Mouse (Mus musculus) CH12F3 (cell line): Measurements from ENCODE around the gene Npvf.

ENCODE experiments used
- in situ Hi-C: fragments of 300-500 bp; cut with MboI; formaldehyde crosslinking; loops from 2 replicates; pipeline ENCODE4 v1.14.3; 2020; ENCODE audit warnings: low sequenced_read_pairs

Gene Npvf

GRCm38 (mm10) chr6:50654356-50654755 lies at the start of gene Npvf:
TSS of gene Npvf (minus strand) at chr6:50654439.
- in situ Hi-C loops: no loop called here

DNA sequence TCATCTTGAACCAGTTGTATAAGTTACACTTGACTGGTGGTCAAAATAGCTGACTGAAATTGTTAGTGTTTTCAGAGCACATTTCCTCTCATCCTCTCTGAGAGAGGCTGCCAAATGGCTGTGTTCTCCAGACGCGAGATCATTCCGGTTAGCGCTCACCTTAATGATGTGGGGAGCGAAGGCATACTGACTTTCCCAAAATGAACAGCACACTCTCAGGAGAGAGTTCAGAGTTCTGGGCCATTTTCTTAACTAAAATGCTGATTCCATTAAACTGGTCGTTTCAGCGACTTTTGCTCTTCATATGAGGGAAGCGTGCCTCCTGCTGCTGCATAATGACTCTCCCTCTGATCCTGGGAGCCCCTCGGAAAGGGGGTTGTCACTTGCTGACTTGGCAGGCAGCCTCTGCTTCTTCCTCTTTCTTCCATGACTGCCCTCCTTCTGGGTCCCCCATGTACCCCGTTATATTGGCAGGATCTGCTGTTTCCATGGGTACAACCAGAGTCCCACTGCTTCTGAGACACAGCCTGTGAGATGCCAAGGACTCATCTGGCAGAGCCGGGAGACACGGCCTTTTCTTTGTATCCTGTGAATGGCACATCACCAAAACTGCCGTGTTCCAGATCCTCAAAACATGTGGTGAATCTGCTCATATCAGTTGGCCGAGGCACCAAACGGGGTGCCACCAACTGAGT lies 35.0 kb upstream of the Npvf start:
- in situ Hi-C loops: loop anchor here (25.0 kb wide), 1 partner anchor 473 kb away; no protein-coding TSS in a partner anchor

- in situ Hi-C loops: loop anchor here (25.0 kb wide), 1 partner anchor 477 kb away; no protein-coding TSS in a partner anchor
These were observed 30.6 kb upstream of the Npvf start for GRCm38 (mm10) chr6:50684646-50685415.

- in situ Hi-C loops: loop anchor here (25.0 kb wide), 1 partner anchor 481 kb away; no protein-coding TSS in a partner anchor
These were observed 27.3 kb upstream of the Npvf start for GRCm38 (mm10) chr6:50681491-50681890.

- in situ Hi-C loops: loop anchor here (25.0 kb wide), 1 partner anchor 482 kb away; no protein-coding TSS in a partner anchor
These were observed 26.3 kb upstream of the Npvf start for GRCm38 (mm10) chr6:50680224-50681215.

- in situ Hi-C loops: loop anchor here (5.0 to 25.0 kb wide), 3 partner anchors 128 to 483 kb away; no protein-coding TSS in a partner anchor
These were observed 25.2 kb upstream of the Npvf start for GRCm38 (mm10) chr6:50679486-50679828.

DNA sequence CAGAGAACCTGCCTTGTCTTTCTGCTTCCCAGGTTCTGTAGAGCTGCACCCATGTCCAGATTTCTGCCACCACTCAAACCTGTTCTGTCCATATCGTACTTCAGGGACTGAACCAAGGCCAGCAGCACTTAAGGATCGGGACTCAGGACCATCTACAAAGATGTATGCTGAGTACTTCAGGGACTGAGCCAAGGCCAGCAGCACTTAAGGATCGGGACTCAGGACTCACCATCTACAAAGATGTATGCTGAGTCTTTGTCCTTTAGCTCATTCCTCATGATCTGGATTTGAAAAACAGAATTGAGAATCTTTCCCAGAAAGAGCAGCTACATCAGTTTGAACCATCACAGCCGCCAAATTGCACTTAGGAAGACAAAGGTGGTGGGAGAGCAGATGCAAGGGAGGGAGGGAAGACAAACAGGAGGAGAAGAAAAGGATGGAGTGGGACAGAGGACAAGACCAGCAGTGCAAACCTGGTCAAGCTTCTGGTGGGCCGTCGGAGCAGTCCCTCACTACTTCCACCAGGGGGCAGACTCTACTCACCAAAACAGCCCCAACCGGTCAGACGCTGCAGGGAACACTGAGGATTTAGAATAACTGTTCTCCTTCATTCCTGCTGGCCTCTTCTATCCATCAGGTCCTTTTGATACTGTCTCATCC lies 24.7 kb upstream of the Npvf start:
- in situ Hi-C loops: loop anchor here (5.0 to 25.0 kb wide), 3 partner anchors 128 to 483 kb away; no protein-coding TSS in a partner anchor

DNA sequence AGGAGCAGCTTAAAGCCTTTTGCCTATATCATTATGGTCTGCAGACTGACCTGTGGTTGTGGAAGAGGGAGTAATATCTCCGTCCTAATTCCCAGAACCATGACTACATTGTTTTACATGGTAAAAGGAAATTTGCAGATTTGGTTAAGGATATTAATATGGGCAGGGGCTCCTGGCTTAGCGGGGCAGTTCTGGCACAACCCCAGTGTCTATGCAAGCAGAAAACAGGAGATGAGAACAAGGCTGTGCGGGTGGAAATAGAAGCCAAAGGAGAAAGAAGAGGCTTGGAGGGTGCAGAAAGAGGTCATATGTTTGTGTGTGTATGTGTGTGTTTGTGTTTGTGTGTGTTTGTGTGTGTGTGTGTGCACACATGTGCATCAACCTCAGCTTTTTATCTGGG lies 17.0 kb upstream of the Npvf start:
- in situ Hi-C loops: no loop called here

GRCm38 (mm10) chr6:50666937-50667336 lies 12.7 kb upstream of the Npvf start:
- in situ Hi-C loops: no loop called here

DNA sequence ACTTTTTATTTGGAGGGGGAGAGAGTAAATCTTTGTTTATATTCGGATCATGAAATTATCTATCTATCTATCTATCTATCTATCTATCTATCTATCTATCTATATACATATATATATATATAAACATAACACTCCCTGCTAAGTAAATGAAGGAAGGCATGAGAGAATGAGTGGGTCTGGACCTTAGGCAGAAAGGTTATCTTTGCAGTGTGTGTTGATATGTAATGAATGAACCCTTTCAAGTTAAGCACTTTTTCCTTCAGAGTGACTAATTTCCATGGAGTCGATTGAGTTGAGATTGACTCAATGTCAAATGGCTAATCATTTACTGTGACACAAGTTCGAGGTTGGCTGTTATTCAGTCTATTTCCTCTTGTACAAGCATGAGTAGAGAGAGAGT lies 10.8 kb upstream of the Npvf start:
- in situ Hi-C loops: no loop called here

DNA sequence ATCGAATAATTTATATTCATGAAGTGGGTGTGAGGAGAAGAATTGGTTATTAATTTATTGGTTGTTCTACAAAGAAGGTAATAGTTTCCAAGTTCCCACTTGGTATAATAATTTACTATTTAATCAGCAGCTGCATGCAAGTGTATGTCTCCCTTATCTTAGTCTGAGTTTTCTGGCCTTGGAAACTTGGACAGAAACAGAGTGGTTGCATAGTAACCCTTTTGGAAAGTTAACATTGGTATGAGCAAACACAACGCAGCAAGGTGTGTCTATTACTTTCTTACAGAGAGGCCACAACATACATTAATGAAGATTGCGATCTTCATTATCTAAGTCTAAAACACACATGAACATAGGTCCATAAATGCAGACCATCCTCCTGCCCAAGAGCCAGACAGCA lies 10.0 kb upstream of the Npvf start:
- in situ Hi-C loops: no loop called here

DNA sequence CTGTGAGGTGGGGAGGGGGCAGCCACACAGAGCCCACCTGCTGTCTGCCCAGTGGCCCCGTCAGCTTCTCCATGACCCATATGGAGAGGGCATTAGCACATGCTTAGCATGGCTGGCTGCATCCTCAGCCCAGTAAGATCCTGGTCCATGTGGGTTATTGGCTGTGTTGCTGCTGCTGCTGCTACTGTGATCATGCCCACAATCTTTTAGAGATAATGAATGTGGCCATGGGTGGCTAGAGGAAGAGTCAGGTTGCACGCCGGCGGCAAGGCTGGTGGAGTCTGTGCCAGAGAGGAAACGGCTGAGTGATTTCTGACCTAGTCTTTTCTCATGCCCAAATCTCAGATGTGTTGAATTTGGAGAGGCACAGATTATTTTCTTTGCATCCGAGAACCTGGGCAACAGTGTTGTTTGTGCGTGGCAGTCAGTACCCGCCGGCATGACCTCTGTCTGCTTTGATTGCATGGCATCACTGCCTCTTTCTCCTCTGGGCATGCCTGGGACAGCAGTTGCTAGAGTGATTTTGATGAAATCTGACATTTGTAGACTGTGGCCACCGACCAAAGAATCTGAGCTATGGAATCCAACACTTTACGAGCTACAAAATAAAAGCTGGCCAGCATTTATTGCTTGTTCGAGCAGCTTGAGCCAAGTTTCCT lies 8.8 kb upstream of the Npvf start:
- in situ Hi-C loops: no loop called here

DNA sequence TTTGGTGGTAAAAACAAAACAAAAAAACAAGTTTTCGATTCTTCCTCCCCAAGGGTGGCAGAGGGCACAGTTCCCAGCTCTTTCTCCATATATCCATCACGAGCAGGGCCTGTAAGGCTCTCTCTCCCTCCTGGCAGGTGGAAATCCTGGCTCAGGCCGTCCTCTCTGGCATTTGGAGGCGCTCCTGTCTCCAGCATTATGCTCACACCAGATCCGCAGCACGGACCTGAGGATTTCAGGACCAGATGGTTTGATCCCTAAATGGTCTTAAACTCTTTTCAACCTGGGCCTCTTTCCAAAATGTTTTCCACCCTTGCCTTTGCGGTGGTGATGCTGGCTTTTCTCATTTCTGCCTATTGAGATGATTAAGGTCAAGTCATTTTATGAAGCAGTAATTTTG lies 7.5 kb upstream of the Npvf start:
- in situ Hi-C loops: no loop called here

- in situ Hi-C loops: no loop called here
These were observed 4.2 kb upstream of the Npvf start for GRCm38 (mm10) chr6:50658466-50658865.

DNA sequence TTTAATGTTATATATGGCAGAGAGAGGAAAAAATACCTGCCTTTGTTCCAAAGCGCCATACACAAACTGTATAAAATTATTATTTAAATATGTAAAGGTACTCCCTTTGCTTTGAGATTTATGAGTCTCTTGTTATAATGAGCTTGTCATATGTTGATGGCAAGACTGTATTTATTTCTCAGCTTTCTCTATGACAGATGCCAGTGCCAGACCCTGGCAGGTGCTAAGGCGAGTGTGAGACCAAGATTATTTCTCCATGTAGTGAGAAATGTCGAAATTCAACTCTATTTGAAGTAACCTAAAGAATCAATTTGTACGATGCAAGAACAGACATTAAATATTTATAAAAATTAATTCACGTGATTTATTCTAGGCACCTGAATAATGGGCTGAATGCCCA lies 3.8 kb upstream of the Npvf start:
- in situ Hi-C loops: no loop called here

DNA sequence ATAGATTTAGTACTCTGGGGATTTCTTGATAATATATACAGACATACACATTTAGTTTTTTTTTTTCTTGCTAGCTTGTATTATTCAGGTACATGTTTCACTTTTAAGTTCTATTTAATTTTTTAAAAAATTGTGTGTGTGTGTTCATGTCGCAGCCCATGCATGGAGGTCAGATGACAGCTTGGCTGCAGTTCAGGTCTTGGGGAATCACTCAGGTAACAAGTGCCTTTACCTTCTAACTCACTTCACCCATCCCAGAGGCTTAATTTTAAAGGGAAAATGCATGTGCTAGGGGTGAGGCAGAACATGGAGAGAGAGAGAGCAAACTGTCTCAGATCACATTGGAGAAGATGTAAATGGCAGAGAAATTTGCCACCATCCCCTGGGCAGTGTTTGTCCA lies 2.2 kb upstream of the Npvf start:
- in situ Hi-C loops: no loop called here

GRCm38 (mm10) chr6:50655925-50656324 lies 1.7 kb upstream of the Npvf start:
- in situ Hi-C loops: no loop called here

DNA sequence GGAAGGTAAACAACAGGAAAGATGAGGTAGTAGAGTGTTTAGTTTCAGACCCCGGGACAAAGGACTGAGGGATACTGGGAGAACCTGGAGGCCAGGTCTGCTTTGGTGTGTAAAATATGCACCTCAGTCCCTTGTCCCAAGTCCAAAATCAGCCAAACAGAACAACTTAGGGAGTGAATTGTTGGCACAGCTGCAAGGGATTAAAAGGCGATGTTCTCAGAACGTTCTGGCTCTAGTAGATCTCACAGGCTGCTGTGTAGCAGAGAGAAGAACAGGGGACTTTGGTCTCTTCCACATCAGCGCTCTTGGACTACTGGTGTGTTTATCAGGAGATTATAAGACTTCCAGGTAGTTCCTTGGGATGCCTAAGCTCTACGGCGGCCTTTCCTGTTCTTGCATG lies 6.6 kb downstream of the Npvf start:
- in situ Hi-C loops: no loop called here

DNA sequence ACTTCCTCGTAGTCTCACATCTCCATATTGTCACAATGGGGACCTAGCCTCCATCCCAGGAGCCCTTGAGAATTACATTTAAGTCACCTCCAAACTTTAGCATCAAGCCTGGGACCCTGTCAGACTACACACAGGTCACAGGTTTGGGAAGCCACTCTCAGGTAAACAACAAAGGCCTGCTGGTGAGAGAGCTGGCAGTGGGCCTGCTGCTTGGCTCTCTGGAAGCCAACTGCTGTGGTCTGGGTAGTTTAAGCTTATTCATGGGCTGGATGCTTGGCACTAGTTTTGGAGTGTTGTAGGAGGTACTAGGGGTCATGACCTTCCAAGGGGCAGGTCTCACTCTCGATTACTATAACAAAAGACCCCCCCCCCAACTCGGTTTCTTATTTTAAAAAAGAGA lies 7.6 kb downstream of the Npvf start:
- in situ Hi-C loops: no loop called here

GRCm38 (mm10) chr6:50644701-50645100 lies 9.5 kb downstream of the Npvf start:
- in situ Hi-C loops: no loop called here
